Mouse (Mus musculus) adrenal gland, adult 18-20 months (tissue): Measurements from ENCODE around the gene Olfr68. TPM values are rescaled to one million over a fixed set of nuclear protein-coding genes. Genes with fewer than 3 reads are reported as not detected.
"Not testable (repeated sequence)": the region's sequence is repeated elsewhere in the genome, so short reads cannot be mapped to it uniquely, and the experiment has no call there.

Experiments used
- DNase-seq, 2 experiments: peaks; one replicate each; pipeline ENCODE4 v3.0.0; 2021 to 2022; ENCODE audit warnings: low spot score in 2 of 2
- long read RNA-seq, 2 experiments: library from polyadenylated mRNA; stranded (forward); transcript quantifications; one replicate each; pipeline ENCODE4 v2.0.0; 2021
- total RNA-seq, 2 experiments: library from RNA; stranded (reverse); gene quantifications; 1 replicate in 1 of 2; 2 replicates in 1 of 2; pipeline ENCODE4 v1.2.3; 2021

Gene Olfr68
- total RNA-seq, result not detected
- long read RNA-seq, experiment 1, result 0 reads
- long read RNA-seq, experiment 2, result 0 reads

DNA sequence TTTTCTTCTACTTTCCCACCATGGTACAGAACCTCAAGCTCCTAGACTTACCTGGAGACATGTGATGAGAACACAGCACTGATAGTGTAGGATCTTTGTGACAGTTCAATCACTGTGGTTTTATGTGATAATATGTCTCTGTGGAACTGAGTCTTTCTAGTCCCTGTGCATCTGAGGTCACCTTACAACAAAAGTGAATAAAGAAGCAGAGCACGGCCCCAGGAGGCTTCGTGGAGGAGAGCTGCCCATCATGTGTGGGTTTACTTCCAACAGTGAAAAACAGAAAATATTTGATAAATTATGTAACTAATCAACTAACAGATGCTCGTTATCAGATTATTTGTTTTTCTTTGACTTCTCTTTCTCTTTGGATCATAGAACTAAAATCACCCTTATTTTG, at the start of gene Olfr68:
Gene Olfr68, minus strand, starts transcription at position 101 of the 400 bp plus-strand sequence.
- no peak for DNase-seq

DNA sequence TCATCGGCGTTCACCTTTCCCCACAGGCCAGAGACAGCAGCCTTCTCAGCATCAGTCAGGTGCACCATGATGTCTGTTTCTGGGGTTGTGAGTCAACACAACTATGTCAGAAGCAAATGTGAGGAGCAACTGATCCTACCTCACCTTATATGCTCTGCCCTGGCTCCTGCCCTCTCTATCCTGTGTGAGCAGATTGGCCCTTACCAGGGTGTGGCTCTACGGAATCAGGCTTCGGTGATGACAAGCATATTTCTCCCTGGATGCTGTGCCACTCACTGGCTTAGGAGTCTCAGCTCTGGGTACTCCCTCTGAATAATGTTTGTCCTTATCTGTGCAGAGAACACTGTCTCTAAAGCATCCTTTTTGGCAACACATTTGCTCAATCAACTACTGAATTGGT, 48.3 kb upstream of the Olfr68 start, which contains the start of gene Hbb-bs:
Gene Hbb-bs, minus strand, starts transcription at position 289 of the 400 bp plus-strand sequence.
- no peak for DNase-seq

DNA sequence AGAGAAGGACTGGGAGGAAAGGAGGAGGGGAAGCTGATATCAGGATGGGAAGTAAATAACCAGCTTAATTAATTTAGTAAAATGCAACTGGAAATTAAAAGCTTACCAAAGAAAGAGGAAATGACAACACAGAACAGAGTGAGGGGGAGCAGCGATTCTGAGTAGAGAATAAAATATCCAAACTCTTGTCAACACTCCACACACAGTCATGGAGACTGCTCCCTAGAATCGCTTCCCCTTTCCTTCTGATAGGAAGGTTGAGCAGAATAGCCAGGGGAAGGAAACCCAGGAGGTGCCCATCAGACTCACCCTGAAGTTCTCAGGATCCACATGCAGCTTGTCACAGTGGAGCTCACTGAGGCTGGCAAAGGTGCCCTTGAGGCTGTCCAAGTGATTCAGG, 47.6 kb upstream of the Olfr68 start:
- DNase-seq, result not testable (repeated sequence)

DNA sequence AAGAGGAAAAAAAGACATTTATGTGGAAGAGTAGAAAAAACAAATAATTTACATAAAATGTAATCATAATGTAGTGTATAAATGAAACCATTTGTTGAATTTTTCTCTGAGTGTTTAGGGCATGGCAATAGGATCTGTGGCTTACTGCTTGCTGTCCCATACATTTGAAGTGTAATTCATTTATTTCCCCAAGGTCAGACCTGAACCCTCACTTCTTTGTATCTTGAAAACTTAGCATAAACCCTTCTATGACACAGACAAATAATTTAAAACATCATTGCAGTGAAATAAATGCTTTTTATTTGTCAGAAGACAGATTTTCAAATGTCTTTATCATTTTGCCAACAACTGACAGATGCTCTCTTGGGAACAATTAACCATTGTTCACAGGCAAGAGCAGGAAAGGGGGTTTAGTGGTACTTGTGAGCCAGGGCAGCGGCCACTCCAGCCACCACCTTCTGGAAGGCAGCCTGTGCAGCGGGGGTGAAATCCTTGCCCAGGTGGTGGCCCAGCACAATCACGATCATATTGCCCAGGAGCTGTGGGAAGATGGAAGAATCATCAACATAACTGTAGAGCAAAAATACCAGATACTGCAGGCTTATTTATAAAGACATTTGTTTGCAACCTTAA, 46.9 kb upstream of the Olfr68 start:
- no peak for DNase-seq

DNA sequence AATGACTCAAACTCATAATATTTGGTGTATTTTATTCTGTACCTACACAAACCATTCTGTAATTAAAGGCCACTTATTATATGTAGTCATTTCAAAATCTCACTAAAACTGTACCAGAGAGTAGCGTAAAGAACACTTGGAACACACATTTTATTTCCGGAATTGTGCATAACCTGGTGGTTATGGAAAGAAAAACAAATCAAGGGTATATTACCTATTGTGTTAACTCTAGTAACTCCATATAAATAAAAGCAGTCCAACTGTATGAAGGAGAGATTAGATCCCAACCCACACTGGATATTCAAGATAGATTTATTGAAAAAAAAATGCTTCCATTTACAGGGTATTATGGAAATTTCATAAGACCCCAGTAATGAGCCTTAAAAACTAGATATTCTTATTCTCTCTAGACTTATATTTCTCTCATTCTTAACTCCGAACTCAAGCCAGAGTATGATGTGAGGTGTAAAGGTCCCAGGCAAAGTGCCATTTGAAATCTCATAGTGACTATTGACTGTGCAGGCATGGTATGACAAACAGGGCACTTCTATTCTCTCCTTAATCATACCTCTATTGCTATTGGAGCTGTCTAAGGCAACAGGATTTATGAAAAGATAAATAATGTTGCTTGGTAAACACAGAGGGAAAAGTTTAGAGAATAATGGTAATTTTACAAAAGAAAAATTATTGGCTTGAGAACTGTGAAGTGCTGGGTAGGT, 46.2 kb upstream of the Olfr68 start:
- DNase-seq, result no peak

DNA sequence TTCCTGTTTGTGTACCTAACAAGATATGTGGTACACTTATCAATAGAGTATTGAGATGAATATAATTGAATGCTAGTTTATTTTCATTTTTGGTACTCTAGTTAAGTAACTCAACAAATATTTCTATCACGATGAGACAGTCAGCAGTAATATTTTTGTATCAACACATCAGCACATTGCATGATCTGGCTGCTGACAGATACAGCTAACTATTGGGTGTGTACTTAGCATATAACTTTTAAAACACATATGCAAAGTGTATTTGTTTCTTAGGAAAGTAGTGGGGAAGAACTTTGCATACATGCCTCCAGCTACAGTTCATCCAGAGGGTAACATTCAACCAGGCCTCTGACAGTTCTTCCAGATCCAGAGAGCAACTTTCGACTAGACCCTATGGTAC, 45.1 kb upstream of the Olfr68 start:
- DNase-seq, result no peak

DNA sequence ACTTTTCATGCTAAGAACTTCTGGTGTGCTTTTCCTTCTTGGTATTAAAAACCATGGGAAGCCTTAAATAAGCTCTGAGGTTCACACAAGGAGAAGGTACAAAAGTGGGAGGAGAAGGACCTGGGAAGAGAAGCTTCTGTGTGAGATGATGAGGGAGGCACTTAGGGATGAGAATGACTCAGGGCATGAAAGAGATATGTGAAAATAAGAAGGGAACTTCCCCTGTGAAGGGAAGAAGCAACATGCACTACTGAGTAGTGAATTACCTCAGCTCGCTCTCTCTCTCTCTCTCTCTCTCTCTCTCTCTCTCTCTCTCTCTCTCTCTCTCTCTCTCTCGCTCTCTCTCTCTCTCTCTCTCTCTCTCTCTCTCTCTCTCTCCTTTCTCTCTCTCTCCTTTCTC, 35.6 kb upstream of the Olfr68 start:
- DNase-seq, result not testable (repeated sequence)

DNA sequence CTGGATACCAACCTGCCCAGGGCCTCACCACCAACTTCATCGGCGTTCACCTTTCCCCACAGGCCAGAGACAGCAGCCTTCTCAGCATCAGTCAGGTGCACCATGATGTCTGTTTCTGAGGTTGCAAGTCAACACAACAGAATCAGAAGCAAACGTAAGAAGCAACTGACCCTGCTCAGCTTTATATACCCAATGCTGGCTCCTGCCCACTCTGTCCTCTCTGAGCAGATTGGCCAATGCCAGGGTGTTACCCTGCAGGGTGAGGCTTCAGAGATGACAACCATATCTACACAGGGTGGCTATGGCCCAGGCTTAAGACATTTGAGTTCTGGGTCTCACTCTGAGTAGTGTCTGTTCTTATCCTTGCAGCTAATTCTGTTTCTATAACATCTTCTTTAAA, 34.3 kb upstream of the Olfr68 start, which contains the start of gene Hbb-bt:
Gene Hbb-bt, minus strand, starts transcription at position 231 of the 400 bp plus-strand sequence.
- no peak for DNase-seq

DNA sequence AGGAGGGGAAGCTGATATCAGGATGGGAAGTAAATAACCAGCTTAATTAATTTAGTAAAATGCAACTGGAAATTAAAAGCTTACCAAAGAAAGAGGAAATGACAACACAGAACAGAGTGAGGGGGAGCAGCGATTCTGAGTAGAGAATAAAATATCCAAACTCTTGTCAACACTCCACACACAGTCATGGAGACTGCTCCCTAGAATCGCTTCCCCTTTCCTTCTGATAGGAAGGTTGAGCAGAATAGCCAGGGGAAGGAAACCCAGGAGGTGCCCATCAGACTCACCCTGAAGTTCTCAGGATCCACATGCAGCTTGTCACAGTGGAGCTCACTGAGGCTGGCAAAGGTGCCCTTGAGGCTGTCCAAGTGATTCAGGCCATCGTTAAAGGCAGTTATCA, 33.7 kb upstream of the Olfr68 start:
- not testable (repeated sequence) for DNase-seq

DNA sequence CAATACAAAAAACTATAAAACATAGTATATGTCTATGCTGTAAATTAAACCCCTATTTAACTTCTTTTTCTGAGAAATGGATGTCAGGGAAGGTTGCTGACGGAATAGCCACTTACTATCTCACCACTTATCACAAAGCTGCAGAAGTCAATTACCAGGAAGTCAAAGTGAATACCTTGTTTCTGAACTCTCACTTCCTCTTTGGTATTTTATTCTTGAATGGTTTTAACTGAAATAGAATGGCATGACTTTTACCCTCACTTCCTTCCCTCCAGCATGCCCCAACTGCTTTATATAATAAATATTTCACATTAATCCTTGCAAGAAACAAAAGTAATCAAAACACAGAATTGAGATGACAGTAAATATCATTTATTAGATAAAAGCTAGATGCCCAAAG, 32.7 kb upstream of the Olfr68 start:
- DNase-seq, result no peak

DNA sequence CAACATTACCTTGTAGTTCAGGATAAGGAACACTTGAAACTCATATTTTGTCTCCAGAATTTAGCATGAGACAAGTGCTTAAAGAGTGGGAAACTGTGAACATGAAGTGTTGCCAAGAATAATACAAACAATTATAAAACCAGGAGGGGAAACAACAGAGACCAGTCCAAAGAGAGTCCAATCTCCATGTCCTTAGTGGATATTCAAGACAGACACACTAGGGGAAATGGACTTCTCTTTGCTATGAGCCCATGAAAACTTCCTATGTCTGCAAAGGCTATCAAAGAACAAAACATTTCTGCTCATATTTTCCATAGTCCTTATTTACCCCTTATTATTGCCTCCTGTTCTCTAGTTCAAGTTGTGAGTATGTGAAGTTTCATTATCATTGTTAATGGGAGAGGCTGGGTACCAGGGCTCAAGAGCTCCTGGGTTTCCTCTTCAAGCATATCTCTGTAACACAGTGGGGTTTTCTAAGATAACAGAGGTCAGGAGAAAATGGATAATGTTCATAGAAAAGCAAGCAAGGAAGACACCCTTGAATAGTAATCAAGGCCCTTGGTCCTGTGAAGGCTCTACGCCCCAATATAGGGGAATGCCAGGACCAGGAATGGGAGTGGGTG, 31.8 kb upstream of the Olfr68 start:
- no peak for DNase-seq

DNA sequence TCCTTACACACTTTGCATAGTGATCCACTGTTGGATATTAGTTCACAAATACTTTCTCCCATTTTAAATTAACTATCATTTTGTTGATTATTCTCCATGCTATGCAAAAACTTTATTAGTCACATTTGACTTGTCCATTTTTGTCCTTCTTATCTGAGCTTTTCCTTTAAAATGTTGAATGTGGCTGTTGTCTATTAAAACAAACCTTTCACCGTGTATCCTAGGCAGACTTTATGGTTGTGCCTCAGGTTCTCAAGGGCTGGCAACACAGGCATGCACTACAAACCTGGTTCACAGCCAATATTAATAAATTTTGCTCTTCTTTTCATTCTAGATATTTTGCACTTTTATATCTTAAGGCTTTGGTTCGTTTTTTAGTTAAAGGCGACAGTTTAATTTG, 31.2 kb upstream of the Olfr68 start:
- DNase-seq, result no peak

DNA sequence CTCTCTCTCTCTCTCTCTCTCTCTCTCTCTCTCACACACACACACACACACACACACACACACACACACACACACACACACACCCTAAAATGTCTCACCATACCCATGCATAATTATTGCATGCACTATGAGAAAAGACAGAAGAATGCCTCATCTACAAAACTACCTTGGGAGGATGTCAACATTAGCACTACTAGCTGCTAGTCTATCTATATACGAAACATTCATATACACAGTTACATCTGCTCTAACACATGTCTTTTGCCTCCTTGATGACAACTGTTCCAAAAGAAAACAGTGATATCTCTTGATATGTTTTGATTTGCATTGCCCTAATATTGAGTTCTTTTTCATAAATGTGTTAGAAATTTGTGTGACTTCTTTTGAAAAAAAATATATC, 30.8 kb upstream of the Olfr68 start:
- no peak for DNase-seq

DNA sequence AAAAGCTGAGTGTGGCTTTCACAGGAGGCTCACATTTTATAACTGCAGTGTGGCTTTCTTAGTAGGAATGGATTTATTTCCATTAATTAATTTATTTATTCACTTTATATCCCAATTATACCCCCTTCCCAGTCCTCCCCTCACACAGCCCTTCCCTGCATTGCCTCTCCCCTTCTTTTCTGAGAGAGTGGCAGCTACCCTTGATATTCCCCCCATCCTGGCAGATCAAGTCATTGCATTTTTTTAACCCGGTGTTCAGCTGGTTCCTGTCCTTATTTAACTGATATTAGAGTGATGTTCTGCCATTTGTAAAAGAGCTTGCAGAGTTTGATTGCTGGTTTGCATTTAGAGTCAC, 30.3 kb upstream of the Olfr68 start:
- DNase-seq, result no peak

DNA sequence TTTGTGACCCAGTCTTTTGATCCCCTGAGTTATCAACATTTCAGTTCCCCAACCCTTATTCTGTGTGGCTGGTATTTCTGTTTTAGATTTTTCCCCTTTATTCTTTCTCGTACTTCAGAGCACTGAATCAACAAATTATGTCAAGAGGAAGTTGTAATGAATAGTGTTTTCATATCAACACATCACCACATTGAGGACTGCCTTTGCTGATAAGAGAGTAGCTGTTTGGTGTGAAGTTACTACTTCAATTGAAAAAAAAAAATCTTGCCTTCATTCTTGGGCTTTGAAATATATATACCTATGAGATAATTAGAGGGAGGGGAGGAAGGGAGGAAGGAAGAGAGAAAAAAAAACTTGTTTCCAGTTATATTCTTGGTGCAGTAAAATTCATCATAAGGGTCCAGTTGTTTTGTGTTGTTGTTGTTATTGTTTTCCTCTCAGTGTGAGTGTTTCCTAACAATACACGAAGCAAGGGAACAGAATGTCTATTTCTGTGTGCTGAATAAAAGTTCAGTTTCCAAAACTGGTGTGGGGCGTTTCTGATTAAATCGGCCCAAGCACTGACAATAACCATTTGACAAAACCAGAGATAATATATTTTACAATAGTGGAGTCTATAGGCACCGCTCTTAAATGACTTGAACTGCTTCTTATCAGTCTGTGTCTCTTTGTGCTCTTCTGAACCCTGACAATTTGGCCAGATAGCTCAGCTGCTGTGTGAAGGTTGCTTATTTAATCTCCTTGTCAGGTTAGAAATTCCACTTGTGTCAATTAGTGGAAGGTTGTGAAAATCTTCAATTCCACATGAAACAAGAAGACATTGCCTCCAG, 29.7 kb upstream of the Olfr68 start:
- DNase-seq, result no peak

DNA sequence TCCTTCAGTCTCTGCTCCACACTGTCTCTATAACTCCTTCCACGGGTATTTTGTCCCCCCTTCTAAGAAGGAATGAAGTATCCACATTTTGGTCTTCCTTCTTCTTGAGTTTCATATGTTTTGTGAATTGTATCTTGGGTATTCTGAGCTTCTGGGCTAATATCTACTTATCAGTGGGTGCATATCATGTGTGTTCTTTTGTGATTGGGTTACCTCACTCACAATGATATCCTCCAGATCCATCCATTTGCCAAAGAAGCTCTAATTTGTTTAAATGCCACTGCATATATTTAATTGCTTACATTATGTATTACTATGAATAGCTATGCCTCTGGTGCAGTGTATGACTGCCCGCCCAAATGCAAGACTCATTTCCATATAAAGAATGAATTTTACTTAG, 28.6 kb upstream of the Olfr68 start:
- not testable (repeated sequence) for DNase-seq

DNA sequence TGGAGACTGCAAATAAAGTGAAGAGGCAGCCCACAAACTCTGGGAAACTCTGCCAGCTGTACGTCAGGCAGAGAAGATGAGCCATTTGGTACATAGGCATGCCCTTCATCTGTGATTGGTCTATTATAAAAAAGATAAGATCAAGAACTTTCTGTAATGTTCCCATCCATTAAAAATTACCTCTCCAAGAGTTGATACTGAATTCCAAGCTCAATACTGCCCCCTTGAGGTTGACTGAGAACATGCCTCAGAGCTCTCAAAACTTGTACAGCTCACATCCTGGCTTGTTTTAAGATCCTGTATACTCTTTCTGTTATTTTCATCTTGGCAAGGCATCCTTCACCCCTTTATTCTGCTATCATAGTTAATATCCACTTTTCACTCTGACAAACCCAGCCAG, 27.4 kb upstream of the Olfr68 start:
- DNase-seq, result peak in 1 of 2 experiments; percentile 7

DNA sequence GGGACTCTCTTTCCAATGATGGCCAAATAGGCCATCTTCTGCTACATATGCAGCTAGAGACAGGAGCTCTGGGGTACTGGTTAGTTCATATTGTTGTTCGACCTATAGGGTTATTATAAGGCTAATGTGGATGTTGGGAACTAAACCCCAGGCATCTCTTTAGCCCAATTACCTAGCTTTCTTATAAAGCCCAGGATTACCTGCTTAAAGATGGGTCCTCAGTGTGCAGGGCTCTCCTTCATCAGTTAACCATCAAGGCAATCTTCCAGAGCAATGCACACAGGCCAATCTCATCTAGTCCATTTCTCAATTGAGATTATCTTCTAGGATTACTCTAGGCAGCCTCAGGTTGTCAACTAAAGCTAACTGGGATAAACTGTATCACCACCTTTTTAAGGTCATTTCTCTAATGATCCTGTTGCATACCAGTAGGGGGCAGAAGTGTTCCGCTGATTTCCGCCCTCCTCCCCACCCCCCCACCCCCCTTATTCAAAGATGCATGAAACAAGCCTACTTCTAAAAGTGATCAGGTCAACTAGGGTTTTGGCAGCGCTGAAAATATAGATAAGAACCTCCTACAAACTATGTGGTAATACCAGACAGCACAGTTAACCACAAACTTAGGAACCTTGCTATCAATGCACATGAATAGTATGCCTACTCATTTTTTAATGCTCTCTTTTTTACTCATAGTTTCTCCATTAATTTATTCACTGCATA, 13.3 kb upstream of the Olfr68 start:
- DNase-seq, result no peak

DNA sequence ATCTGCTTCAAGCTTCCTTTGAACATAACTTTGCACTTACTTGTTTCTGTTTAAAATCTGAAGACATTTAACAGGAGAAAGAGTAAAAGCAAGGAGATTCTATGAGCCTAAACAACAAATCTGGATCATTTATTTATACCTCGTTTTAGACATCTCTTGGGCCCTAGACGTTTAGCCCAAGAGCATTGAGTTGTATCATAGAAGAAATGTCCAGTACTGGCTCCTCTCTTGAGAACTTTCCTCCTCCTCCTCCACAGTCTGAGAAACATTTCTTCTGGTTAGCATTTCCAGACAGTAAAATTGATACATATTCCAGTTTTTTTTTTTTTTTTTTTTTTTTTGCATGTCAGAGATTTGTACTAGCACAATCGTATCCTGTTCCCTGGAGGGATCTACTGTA, 12.2 kb upstream of the Olfr68 start, which contains the start of gene Olfr67:
Gene Olfr67, minus strand, starts transcription at position 101 of the 400 bp plus-strand sequence.
- no peak for DNase-seq

DNA sequence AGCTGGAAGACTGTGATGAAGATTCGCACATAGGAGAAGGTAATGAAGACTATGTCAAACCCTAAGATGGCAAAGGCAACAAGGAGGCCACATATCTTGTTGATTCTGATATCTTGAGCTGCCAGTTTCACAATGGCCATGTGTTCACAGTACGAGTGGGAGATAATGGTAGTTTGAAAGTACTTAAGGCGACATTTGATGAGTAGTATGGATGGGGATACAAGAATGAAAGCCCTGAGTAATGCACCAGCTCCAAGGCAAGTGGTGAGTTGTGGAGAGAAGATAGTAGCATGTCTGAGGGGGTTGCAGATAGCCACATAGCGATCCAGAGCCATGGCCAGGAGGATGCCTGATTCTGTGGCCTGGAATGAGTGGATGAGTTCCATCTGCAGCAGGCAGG, 1.8 kb downstream of the Olfr68 start:
- DNase-seq, result not testable (repeated sequence)

DNA sequence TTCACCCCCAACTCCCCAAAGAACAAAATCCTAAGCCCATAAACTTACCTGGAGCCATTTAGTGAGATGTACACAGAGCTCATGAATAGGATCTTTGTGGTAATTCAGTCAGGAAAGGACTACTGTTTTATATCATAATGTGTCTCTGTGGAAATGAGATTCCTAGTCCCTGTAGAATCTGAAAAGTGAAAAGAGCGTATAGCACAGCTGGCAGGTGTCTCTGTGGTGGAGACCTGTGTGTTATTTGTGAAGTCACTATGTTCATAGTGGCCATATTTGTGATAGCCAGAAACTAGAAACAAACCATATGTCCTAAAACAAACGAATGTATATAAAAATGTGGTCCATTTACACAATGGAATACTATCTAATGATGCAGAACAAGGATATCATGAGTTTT, 8.0 kb downstream of the Olfr68 start, which contains the start of gene Olfr69:
Gene Olfr69, minus strand, starts transcription at position 101 of the 400 bp plus-strand sequence.
- DNase-seq, result no peak
